Mouse (Mus musculus) ES-E14 (cell line): ENCODE results near the gene Dock2. TPM values are rescaled to one million over a fixed set of nuclear protein-coding genes. Genes with fewer than 3 reads are reported as not detected.

Experiments used
- DNase-seq: peaks from one replicate; pipeline ENCODE4 v3.0.0-alpha.2; 2013; ENCODE audit warnings: low read depth, low spot score
- H3K27ac ChIP-seq: 2 replicates; pipeline ENCODE4 v1.5.1; 2012; ENCODE audit warnings: low read depth, mild to moderate bottlenecking, low read length, moderate library complexity, mixed read lengths; ENCODE audit not compliant: poor library complexity, insufficient read depth, severe bottlenecking
- H3K36me3 ChIP-seq: 2 replicates; pipeline ENCODE4 v1.6.1; 2012; ENCODE audit warnings: mild to moderate bottlenecking, low read length, moderate library complexity, mixed read lengths; ENCODE audit not compliant: control insufficient read depth, poor library complexity, insufficient read depth, severe bottlenecking
- H3K4me1 ChIP-seq, 2 experiments: fragments of 150-350 bp in 1 of 2; sonication (generic) in 1 of 2; 2 replicates each; pipeline ENCODE4 v1.6.1; 2012; ENCODE audit warnings: low read length in 2 of 2, mild to moderate bottlenecking in 1 of 2, mixed read lengths in 1 of 2; ENCODE audit not compliant: control insufficient read depth in 2 of 2, insufficient read depth in 2 of 2, poor library complexity in 1 of 2
- H3K4me3 ChIP-seq, 2 experiments: fragments of 150-350 bp in 1 of 2; sonication (generic) in 1 of 2; 2 replicates each; pipeline ENCODE4 v1.5.1; 2012; ENCODE audit warnings: low read length in 2 of 2, low read depth in 1 of 2, mild to moderate bottlenecking in 1 of 2, mixed read lengths in 1 of 2; ENCODE audit not compliant: insufficient read depth in 1 of 2, poor library complexity in 1 of 2, severe bottlenecking in 1 of 2
- H3K9ac ChIP-seq: 2 replicates; pipeline ENCODE4 v1.6.1; 2012; ENCODE audit warnings: low read depth, mild to moderate bottlenecking, low read length, mixed read lengths; ENCODE audit not compliant: poor library complexity, insufficient read depth, severe bottlenecking
- H3K9me3 ChIP-seq: fragments of 150-350 bp; sonication (generic); 2 replicates; pipeline ENCODE4 v1.6.1; 2012; ENCODE audit warnings: low read depth, mild to moderate bottlenecking, low read length; ENCODE audit not compliant: control insufficient read depth, insufficient read depth
- CHD2 ChIP-seq: IDR thresholded peaks from 2 replicates; pipeline ENCODE4 v1.6.1; 2014; ENCODE audit warnings: mild to moderate bottlenecking, low read depth, low read length, inconsistent platforms
- HCFC1 ChIP-seq: IDR thresholded peaks from 2 replicates; pipeline ENCODE4 v1.6.1; 2012; ENCODE audit warnings: low read length, inconsistent platforms, borderline replicate concordance; ENCODE audit not compliant: insufficient read depth
- MAFK ChIP-seq: IDR thresholded peaks from 2 replicates; pipeline ENCODE4 v1.6.1; 2014; ENCODE audit warnings: mild to moderate bottlenecking, low read depth, low read length, inconsistent platforms; ENCODE audit not compliant: insufficient read depth
- ZC3H11A ChIP-seq: IDR thresholded peaks from 2 replicates; pipeline ENCODE4 v1.6.1; 2012; ENCODE audit warnings: low read depth, mild to moderate bottlenecking, inconsistent platforms, low read length, borderline replicate concordance
- ZNF384 ChIP-seq: IDR thresholded peaks from 2 replicates; pipeline ENCODE4 v1.6.1; 2012; ENCODE audit warnings: low read depth, low read length, inconsistent platforms
- in situ Hi-C, 2 experiments: fragments of 600-800 bp; cut with MboI; formaldehyde crosslinking; loops; one replicate each; pipeline ENCODE4 v1.15.1; 2025; ENCODE audit warnings: low sequenced_read_pairs in 2 of 2, inconsistent platforms in 1 of 2; ENCODE audit not compliant: unreplicated experiment in 2 of 2
- total RNA-seq: library from RNA; depleted of rRNA; stranded (reverse); fragments of 300-350 nt; gene quantifications from 2 replicates; pipeline ENCODE4 v1.2.3, GENCODE M21; 2012

Gene Dock2
- total RNA-seq, 1 experiment, result 1.7 TPM

- Histone ChIP-seq H3K4me3 (peak overlapping the region in 1 of 2 experiments; percentile 9; a peak in 2 of 4 replicates), H3K9ac (no peak overlapping the region), H3K27ac (no peak overlapping the region), H3K9me3 (no peaks in the 10 kb centered on the region), H3K4me1 (peaks cover 6% of the 10 kb centered on the region in 2 experiments; a peak in 2 of 4 replicates), H3K36me3 (no peaks in the 10 kb centered on the region)
- in situ Hi-C loops, result no loop called here
- peak; percentile 85 for DNase-seq
- TF ChIP-seq CHD2 (peak; percentile 70), ZNF384 (no peak)
These were observed 289.0 kb downstream of the Dock2 start for GRCm38 (mm10) chr11:34494682-34495081.

- no peaks in the 10 kb centered on the region for H3K36me3 ChIP-seq
- in situ Hi-C loops, result no loop called here
- DNase-seq, result no peak
- TF ChIP-seq MAFK (no peak), CHD2 (no peak), HCFC1 (no peak), ZC3H11A (no peak), ZNF384 (no peak)
- H3K4me1 ChIP-seq, result peaks cover 6 to 8% of the 10 kb centered on the region in 2 experiments; a peak in 2 of 4 replicates
- no peaks in the 10 kb centered on the region for H3K9me3 ChIP-seq
- H3K9ac ChIP-seq, result no peak overlapping the region
- no peak overlapping the region for H3K4me3 ChIP-seq
- H3K27ac ChIP-seq, result no peak overlapping the region
These were observed 290.7 kb downstream of the Dock2 start for GRCm38 (mm10) chr11:34492986-34493385.

- H3K36me3 ChIP-seq, result no peaks in the 10 kb centered on the region
- H3K9ac ChIP-seq, result no peak overlapping the region
- no peak overlapping the region for H3K4me3 ChIP-seq
- no peaks in the 10 kb centered on the region for H3K9me3 ChIP-seq
- no peak overlapping the region for H3K27ac ChIP-seq
- peaks cover 6 to 8% of the 10 kb centered on the region in 2 experiments; a peak in 2 of 4 replicates for H3K4me1 ChIP-seq
- TF ChIP-seq HCFC1 (no peak), CHD2 (no peak), ZNF384 (no peak), ZC3H11A (no peak), MAFK (no peak)
- in situ Hi-C loops, result no loop called here
- DNase-seq, result no peak
These were observed 291.5 kb downstream of the Dock2 start for GRCm38 (mm10) chr11:34492223-34492622.

- Histone ChIP-seq H3K4me1 (peaks cover 1 to 6% of the 10 kb centered on the region in 2 experiments; a peak in 1 of 4 replicates), H3K9ac (no peak overlapping the region), H3K27ac (no peak overlapping the region), H3K36me3 (no peaks in the 10 kb centered on the region), H3K9me3 (no peaks in the 10 kb centered on the region), H3K4me3 (no peak overlapping the region)
- in situ Hi-C loops, result no loop called here
- TF ChIP-seq MAFK (no peak), ZC3H11A (no peak), ZNF384 (no peak), CHD2 (no peak)
- DNase-seq, result no peak
These were observed 294.1 kb downstream of the Dock2 start for GRCm38 (mm10) chr11:34489548-34489947.

- Histone ChIP-seq H3K4me1 (no peaks in the 10 kb centered on the region), H3K36me3 (no peaks in the 10 kb centered on the region), H3K9ac (no peak overlapping the region), H3K27ac (no peak overlapping the region), H3K9me3 (no peaks in the 10 kb centered on the region), H3K4me3 (no peak overlapping the region)
- TF ChIP-seq ZC3H11A, result no peak
- no peak for TF ChIP-seq ZNF384
- TF ChIP-seq CHD2, result no peak
- no peak for TF ChIP-seq HCFC1
- no peak for TF ChIP-seq MAFK
- in situ Hi-C loops, result no loop called here
- no peak for DNase-seq
These were observed 304.4 kb downstream of the Dock2 start for GRCm38 (mm10) chr11:34479301-34479700.
